Mouse (Mus musculus) cerebellum, adult (tissue): ENCODE measurements around the gene Twist2.

ENCODE experiments used
- ATAC-seq: cut with Nextera tagmentation; 2 replicates; pipeline ENCODE4 v1.9.2; 2017; ENCODE audit warnings: mild to moderate bottlenecking, moderate library complexity, mixed read lengths; ENCODE audit not compliant: insufficient number of reproducible peaks, low FRiP score, low TSS enrichment

Twist2 gene

GRCm38 (mm10) chr1:91800967-91801843, at the start of gene Twist2:
Gene Twist2 (plus strand): TSS chr1:91801461.
- no peak for ATAC-seq

DNA sequence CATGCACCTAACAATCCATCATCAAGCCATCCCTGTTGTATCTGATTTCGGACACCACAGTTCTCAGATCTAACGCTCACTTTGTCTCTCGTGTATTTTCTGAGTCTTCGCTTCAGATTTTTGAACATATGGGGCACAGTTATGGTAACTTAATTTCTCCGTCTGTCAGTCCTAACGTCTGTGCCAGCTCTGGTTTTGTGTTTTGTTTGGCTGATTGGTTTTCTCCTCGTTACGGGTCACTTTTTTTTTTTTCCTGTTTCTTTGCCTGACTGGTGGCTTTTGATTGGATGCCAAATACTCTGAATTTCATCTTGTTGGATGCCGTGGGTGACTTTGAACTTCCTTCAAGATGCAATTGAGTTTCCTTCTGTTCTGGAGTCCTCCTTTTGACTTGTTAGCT, 48.3 kb upstream of the Twist2 start:
- no peak for ATAC-seq

DNA sequence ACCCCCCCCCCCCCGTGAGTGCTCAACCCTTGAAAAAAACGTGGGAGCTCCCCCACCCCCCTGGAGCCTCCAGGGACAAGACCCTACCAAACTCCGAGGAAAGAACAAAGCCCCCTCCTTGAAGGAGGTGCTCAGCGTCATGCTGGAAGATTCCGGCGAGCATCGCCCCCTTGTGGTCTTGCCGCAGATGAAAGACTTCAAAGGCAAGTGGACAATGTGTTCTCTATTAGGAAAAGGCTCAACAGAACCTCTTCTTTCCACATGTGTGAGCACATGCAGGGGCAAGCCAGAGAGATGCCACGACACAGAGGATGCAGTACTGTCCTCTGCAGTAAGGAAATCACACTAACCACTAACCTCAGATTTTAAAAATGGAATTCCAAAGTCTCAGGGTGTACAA, 46.2 kb upstream of the Twist2 start:
- ATAC-seq, result no peak; the same call in 1 of the 2 replicates

- no peak for ATAC-seq
Observed at GRCm38 (mm10) chr1:91757292-91757691, 44.0 kb upstream of the Twist2 start.

- ATAC-seq, result no peak
Observed at GRCm38 (mm10) chr1:91758143-91758542, 43.1 kb upstream of the Twist2 start.

DNA sequence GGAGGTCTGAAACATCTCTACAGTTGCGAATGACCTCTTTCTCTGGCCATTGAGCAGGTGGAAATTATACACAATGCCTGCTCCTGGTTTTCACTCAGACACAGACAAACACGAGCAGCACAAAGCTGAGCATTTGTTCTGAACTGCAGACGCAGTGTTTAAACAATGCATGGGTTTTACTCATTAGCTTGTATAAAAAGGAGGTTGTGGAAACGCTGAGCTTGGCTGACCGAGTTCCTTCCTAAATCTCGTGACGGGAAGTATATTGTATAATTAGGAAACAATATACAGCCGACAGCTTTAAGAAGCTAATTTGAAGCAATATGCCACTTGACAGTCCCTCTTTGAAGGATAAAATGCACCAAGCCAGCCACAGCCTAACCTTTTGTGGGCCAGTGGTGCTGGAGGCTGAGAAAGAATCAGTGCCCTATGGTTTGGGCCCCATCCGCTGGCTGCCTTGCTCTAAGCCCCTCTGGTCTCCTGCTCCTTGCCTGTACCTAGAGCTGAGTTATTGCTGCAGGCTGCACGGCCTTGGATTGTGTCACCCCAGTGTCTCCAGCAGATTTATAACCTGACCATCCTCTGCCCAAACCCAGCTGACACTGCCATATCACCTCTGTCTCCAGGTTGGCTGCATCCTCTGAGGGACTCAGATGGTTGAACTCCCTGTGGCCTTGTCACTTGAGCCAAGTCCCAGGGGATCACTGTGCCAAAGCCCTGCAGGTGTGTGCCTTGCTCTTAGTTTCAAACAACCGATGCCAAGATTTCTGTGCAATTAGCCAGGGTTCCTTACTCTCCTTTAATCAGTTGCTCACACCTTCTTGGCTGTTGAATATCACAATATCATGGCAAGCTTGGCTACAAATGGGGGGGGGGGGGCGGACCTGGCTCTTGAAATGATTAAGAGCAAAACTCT, 42.4 kb upstream of the Twist2 start:
- no peak for ATAC-seq

DNA sequence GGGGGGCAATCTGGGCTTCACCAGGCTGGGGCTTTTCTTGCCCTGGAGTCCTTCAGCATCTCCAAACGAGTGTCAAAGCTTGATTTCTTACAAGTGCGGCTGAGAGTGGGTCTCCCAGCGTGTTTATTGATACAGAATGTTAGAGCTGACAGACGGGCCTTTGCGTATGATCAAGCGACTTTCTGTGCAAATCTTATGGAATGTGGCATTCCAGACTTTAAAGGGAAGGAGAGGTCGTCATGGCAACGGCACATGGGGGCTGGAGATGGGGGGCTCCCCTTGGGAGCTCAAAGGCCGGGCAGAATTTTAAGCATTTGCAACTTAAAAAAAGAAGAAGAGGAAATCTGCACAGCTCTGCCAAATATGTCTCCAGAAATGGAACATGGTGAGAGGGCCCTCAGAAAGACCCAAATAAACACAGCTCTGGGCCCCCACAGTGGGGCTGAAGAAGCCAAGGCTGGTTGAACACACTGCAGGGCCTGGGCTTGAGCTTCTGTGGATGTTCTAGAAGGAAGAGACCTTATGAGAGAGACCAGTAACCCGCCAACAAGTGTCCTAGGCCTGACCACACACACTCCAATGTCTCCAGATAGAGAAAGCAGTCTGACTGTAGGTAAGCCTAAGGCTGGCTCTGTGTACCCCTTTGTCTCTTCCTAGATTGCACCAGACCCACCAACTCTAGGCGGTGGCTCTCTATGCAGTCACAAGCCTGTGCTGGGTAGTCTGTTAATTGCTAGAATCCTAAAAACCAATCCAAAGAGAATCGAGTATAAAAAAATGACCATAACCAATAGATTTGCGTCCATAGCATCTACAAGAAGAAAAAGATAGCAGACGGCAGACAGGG, 40.9 kb upstream of the Twist2 start:
- no peak for ATAC-seq

DNA sequence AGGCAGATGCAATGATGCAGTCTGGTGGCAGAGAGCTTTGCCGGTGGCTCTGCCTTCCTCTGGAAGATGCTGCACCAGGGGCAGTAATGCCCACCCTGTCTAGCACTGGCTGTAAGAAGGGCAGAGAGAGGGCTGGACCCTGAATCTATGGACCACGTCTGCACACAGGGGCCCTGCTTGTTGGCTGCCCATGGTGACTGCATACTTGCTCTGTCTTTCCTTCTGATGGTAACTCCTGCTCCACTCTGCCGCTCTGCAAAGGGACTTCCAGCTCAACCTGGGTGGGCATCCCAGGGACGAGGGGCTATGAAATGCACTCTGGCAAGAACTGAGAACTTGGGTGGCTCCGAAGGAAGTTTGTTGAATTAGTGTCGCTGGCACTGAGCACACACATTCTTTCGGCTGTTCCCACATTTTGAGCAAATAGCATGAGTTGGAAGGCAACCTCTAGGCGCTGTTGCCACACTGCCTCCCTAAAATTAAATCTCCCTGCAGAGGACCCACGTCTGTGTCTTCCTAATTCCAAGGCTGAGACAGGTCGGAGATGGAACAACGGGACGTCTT, 38.7 kb upstream of the Twist2 start:
- no peak for ATAC-seq

GRCm38 (mm10) chr1:91770221-91770624, 31.0 kb upstream of the Twist2 start:
- ATAC-seq, result no peak

- no peak for ATAC-seq
Observed at GRCm38 (mm10) chr1:91770676-91771075, 30.6 kb upstream of the Twist2 start.

DNA sequence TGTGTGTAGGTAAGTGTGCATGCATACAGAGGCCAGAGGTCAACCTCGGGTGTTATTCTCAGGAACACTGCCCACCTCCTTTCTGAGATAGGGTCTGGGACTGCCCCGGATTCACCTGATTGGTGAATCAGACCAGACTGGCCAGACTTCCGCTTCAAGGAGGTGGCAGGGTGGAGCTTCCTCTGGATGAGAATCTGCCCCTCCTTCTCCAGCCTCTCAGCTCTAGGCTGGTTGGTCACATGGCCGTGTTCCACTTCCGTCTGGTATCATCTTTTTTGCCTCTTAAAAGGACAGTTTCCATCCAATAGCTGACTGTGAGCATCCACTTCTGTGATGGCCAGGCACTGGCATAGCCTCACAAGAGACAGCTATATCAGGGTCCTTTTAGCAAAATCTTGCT, 24.3 kb upstream of the Twist2 start:
- no peak for ATAC-seq

DNA sequence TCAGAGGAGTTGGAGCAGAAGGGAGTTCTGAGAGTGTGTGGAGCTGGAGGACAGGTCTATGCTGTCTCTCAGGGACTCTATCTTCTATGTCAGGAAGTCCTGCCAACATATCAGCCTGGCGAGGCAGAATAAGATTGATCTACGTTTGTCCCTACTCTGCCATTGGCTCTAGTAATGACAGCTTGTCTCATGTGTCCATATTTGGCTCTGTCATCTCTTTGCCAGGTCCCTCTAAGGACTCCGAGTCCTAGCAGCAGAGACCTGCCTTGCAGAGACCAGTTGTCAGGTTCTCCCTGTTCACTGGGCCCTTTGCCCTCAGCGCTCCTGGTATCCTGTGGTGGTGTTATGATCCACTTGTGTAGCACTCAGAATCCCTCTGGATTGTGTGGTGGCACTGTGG, 21.4 kb upstream of the Twist2 start:
- ATAC-seq, result no peak

GRCm38 (mm10) chr1:91781182-91781581, 20.1 kb upstream of the Twist2 start:
- ATAC-seq, result no peak

DNA sequence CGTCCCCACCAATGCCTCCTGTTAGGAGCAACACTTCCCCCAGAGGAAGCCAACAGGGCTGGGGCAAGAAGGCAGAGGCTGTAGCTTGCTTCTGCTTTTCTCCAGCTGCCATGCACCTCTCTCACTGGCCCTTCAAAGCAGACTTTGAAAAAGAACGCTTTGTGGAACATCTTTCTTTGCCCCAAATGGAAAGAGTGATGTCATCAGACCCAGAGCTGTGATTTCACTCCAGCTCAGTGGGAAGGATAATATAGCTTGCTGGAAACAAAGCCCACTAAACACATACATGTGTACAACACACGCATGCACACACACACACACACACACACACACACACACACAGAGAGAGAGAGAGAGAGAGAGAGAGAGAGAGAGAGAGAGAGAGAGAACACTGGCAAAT, 17.1 kb upstream of the Twist2 start:
- ATAC-seq, result no peak

DNA sequence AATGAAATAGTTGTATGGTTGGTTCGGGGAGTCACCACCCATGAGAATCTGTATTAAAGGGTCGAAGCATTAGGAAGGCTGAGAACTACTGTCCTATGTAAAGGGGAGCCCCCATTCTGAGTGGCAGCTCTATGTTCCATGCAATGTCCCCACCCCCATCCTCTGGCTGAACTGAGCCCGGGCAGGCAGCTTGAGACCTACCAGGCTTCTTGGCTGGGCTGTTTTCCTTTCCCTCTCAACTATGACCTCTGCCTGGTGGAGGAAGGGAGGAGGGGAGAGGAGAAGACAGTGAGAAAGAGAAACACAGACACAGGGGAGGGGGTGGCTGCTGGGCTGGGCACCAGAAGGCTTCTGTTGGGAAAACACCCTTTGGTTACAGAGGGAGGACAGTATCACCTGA, 1.9 kb upstream of the Twist2 start:
- ATAC-seq, result no peak

DNA sequence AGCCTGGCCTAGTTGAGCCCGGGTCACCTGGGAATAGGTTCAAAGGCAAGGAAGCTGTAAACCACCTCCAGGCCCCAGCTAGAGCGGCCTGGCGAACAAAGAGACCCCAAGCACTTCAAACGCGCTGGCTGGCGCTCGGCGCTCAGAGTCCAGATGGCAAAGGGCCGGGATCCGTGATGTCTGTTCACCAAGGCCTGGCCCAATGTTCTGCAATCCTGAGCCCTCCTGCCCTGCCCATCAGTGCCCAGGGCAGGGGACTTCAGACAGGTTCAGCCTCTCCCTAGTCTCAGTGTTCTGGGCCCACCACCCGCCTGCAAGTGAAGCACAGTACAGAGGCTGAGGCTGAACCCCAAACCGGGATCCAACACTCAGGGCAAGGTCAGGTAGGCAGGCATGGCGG, 913 bp upstream of the Twist2 start:
- no peak for ATAC-seq

GRCm38 (mm10) chr1:91801844-91802366, 644 bp downstream of the Twist2 start:
- ATAC-seq, result no peak

- ATAC-seq, result no peak
Observed at GRCm38 (mm10) chr1:91802406-91803121, 1.3 kb downstream of the Twist2 start.

GRCm38 (mm10) chr1:91803416-91803815, 2.2 kb downstream of the Twist2 start:
- ATAC-seq, result no peak
